Mouse (Mus musculus): ENCODE data around the gene Med12l. TPM values are rescaled to one million over a fixed set of nuclear protein-coding genes. Genes with fewer than 3 reads are reported as not detected.

The Med12l gene
- polyA plus RNA-seq, 2 experiments: 2.4 to 4.5 TPM

DNA sequence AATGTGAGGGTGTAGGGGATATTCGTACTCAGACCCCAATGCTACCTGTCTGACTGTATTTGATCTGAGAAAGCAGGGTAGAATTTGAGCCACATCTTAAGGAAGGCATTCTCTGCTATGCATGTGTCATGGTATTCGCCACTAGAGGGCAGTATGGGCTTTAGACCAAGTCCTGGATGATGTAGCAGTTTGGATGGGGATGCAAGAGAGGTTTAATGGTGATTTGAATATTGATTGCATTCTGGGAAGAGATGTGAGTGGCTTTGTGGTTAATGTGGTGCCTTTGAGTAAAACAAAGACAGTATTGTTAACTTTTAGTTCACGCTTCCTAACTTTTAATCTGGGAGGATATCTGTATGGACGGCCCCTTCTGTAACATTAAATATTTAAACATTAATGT lies 73.7 kb downstream of the Med12l start:
- Histone ChIP-seq H3K4me2 (replicated peaks; ENCODE audit: low read depth, low read length, severe bottlenecking) (no peak overlapping the region), H3K4me1 (ENCODE audit: control insufficient read depth, insufficient read depth, low read length) (0 out of 2 replicates have a peak, but pooled peaks cover 8% of the 10 kb centered on the region), H3K36me3 (ENCODE audit: control insufficient read depth, insufficient read depth, low read length) (no peaks in the 10 kb centered on the region), H3K9me3 (ENCODE audit: control insufficient read depth, low read length) (no peaks in the 10 kb centered on the region), H3K4me3 (replicated peaks; ENCODE audit: low read length) (no peak overlapping the region), H3K27ac (replicated peaks; ENCODE audit: low read depth, low read length) (no peak overlapping the region), H3K9ac (ENCODE audit: low read depth, low read length, severe bottlenecking) (no peak overlapping the region), H3K27me3 (ENCODE audit: control insufficient read depth, insufficient read depth, low read length) (no peaks in the 10 kb centered on the region)
- 43% methylated on average over 4 of the region's 4 CpGs for WGBS
- DNase-seq (ENCODE audit: low spot score) (peak; percentile 57), ATAC-seq (ENCODE audit: low FRiP score, low read depth) (no peak; the same call in 1 of the 2 replicates)
- no peak for TF ChIP-seq POLR2A (IDR thresholded peaks at IDR 0.05; ENCODE audit: borderline replicate concordance, extremely low read depth, insufficient read depth, insufficient read length)

DNA sequence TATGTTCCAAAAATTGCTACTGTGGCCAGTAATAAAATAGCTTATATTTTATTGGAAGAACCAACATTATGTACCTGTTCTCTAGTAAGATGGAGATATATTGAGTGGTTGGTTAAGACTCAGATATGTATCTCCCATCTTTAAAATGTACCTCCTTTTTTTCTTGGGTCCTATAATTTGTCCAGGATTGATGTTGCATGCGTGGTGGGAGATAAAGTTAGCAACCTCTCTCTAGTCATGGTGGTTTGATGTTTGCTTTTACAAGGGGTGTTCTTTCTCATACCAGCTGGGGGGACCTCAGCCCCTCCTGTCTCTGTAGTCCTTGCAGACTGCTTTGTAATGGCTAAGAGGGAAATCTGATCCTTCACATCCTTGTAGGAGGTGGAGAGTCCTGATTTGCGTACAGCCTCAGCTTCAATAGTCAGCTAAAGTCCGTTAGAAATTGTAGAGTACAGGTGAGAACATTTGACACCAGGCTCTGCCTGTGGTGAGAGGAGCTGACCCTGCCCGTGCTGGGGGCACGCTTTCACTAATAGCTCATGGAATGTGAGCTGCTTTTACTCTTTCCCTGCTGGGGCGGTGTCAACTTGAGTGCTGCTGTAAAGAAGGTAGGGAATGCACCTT lies 74.8 kb downstream of the Med12l start:
- Histone ChIP-seq H3K4me2 (replicated peaks; ENCODE audit: low read depth, low read length, severe bottlenecking) (no peak overlapping the region), H3K27me3 (ENCODE audit: control insufficient read depth, insufficient read depth, low read length) (no peaks in the 10 kb centered on the region), H3K36me3 (ENCODE audit: control insufficient read depth, insufficient read depth, low read length) (no peaks in the 10 kb centered on the region), H3K9ac (ENCODE audit: low read depth, low read length, severe bottlenecking) (no peak overlapping the region), H3K4me1 (ENCODE audit: control insufficient read depth, insufficient read depth, low read length) (0 out of 2 replicates have a peak, but pooled peaks cover 8% of the 10 kb centered on the region), H3K27ac (replicated peaks; ENCODE audit: low read depth, low read length) (no peak overlapping the region), H3K9me3 (ENCODE audit: control insufficient read depth, low read length) (no peaks in the 10 kb centered on the region), H3K4me3 (replicated peaks; ENCODE audit: low read length) (no peak overlapping the region)
- TF ChIP-seq POLR2A (IDR thresholded peaks at IDR 0.05; ENCODE audit: borderline replicate concordance, extremely low read depth, insufficient read depth, insufficient read length): no peak
- DNase-seq (ENCODE audit: low spot score): no peak
- peak; percentile 6; the same call in 1 of the 2 replicates for ATAC-seq (ENCODE audit: low FRiP score, low read depth)
- WGBS: 16% methylated on average over 6 of the region's 6 CpGs

DNA sequence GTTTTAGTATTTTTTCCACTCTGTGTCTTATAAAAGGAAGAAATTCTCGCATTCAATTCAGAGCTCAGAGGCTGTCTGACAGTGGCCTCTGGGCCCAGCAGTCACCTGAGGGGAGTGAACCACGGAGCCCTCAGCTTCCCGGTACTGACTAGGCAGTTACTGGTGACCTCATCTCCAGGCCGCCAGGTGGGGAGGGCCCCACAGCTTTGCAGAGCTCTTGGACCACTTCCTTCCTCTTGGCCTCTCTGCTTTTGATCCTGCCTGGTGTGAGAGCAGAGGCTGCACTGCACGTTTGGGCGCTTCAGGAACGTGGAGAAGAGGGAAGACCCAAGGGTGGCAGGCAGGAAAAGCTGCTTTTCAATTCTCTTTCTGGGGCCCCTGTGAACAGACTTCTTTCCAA lies 75.3 kb downstream of the Med12l start:
- 8% methylated on average over 7 of the region's 7 CpGs for WGBS
- no peak overlapping the region for H3K4me3 ChIP-seq (replicated peaks; ENCODE audit: low read length)
- TF ChIP-seq POLR2A (IDR thresholded peaks at IDR 0.05; ENCODE audit: borderline replicate concordance, extremely low read depth, insufficient read depth, insufficient read length): no peak
- DNase-seq (ENCODE audit: low spot score) (peak; percentile 32), ATAC-seq (ENCODE audit: low FRiP score, low read depth) (peak; percentile 34)
- H3K4me1 ChIP-seq (ENCODE audit: control insufficient read depth, insufficient read depth, low read length): 0 out of 2 replicates have a peak, but pooled peaks cover 8% of the 10 kb centered on the region
- no peaks in the 10 kb centered on the region for H3K27me3 ChIP-seq (ENCODE audit: control insufficient read depth, insufficient read depth, low read length)
- H3K36me3 ChIP-seq (ENCODE audit: control insufficient read depth, insufficient read depth, low read length): no peaks in the 10 kb centered on the region
- H3K9me3 ChIP-seq (ENCODE audit: control insufficient read depth, low read length): no peaks in the 10 kb centered on the region
- H3K4me2 ChIP-seq (replicated peaks; ENCODE audit: low read depth, low read length, severe bottlenecking): no peak overlapping the region
- no peak overlapping the region for H3K27ac ChIP-seq (replicated peaks; ENCODE audit: low read depth, low read length)
- H3K9ac ChIP-seq (ENCODE audit: low read depth, low read length, severe bottlenecking): no peak overlapping the region

DNA sequence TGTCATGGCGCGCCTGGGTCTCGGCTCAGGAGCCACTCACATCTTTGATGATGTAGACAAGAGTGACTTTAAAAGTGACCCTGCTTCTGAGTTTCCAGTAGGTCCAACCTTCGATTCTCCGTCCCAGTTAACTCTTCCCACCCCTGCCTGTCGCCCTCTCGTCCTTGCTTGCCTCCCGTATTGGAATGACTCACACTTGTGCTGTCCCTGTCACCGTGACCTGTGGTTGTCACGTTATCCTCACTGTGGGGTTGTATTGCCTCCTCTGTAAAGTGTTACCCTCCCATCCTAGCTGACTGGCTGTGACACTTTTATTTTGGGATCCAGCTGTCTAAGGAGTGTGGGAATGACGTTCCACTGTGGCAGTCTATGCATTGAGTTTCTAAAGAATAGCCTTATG lies 87.1 kb downstream of the Med12l start:
- no peaks in the 10 kb centered on the region for H3K27me3 ChIP-seq (ENCODE audit: control insufficient read depth, insufficient read depth, low read length)
- 80% methylated on average over 11 of the region's 11 CpGs for WGBS
- H3K9ac ChIP-seq (ENCODE audit: low read depth, low read length, severe bottlenecking): no peak overlapping the region
- H3K4me1 ChIP-seq (ENCODE audit: control insufficient read depth, insufficient read depth, low read length): no peaks in the 10 kb centered on the region
- H3K4me3 ChIP-seq (replicated peaks; ENCODE audit: low read length): no peak overlapping the region
- H3K27ac ChIP-seq (replicated peaks; ENCODE audit: low read depth, low read length): no peak overlapping the region
- H3K4me2 ChIP-seq (replicated peaks; ENCODE audit: low read depth, low read length, severe bottlenecking): no peak overlapping the region
- TF ChIP-seq POLR2A (IDR thresholded peaks at IDR 0.05; ENCODE audit: borderline replicate concordance, extremely low read depth, insufficient read depth, insufficient read length): no peak
- H3K36me3 ChIP-seq (ENCODE audit: control insufficient read depth, insufficient read depth, low read length): no peaks in the 10 kb centered on the region
- no peaks in the 10 kb centered on the region for H3K9me3 ChIP-seq (ENCODE audit: control insufficient read depth, low read length)
- DNase-seq (ENCODE audit: low spot score) (no peak), ATAC-seq (ENCODE audit: low FRiP score, low read depth) (no peak)

DNA sequence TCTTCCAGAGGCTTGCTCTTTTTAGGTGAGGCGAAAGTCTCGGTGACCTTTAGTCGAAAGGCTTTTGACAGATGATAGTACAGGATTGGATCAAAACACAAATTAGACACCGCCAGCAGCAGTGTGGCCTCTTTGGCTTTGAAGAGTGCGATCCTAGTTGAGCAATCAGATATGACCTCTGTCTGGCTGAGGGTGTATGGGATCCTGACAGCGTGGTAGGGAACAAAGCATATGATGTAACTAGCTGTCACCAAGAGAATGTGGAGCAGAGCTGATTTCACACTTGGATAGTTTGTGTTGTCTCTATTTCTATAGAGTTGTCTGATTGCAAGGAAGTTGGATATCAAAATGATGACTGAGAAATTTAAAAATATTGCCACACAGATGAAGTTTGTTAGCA lies 91.8 kb downstream of the Med12l start:
- H3K9ac ChIP-seq (ENCODE audit: low read depth, low read length, severe bottlenecking): no peak overlapping the region
- no peaks in the 10 kb centered on the region for H3K4me1 ChIP-seq (ENCODE audit: control insufficient read depth, insufficient read depth, low read length)
- DNase-seq (ENCODE audit: low spot score) (no peak), ATAC-seq (ENCODE audit: low FRiP score, low read depth) (no peak)
- TF ChIP-seq POLR2A (IDR thresholded peaks at IDR 0.05; ENCODE audit: borderline replicate concordance, extremely low read depth, insufficient read depth, insufficient read length): no peak
- H3K27me3 ChIP-seq (ENCODE audit: control insufficient read depth, insufficient read depth, low read length): no peaks in the 10 kb centered on the region
- no peak overlapping the region for H3K4me3 ChIP-seq (replicated peaks; ENCODE audit: low read length)
- 73% methylated on average over 6 of the region's 6 CpGs for WGBS
- no peaks in the 10 kb centered on the region for H3K36me3 ChIP-seq (ENCODE audit: control insufficient read depth, insufficient read depth, low read length)
- H3K9me3 ChIP-seq (ENCODE audit: control insufficient read depth, low read length): no peaks in the 10 kb centered on the region
- no peak overlapping the region for H3K4me2 ChIP-seq (replicated peaks; ENCODE audit: low read depth, low read length, severe bottlenecking)
- H3K27ac ChIP-seq (replicated peaks; ENCODE audit: low read depth, low read length): no peak overlapping the region

All from limb, embryonic 14.5 days (tissue).